Mouse (Mus musculus) spleen, postnatal 4 days (tissue): ENCODE results near the gene Anapc15-ps.
"Not testable (repeated sequence)": the region's sequence is repeated elsewhere in the genome, so short reads cannot be mapped to it uniquely, and the experiment has no call there.

Source experiments
- DNase-seq, 2 experiments: peaks; one replicate each; pipeline ENCODE4 v3.0.0; 2022; ENCODE audit warnings: low spot score in 2 of 2

Anapc15-ps gene

DNA sequence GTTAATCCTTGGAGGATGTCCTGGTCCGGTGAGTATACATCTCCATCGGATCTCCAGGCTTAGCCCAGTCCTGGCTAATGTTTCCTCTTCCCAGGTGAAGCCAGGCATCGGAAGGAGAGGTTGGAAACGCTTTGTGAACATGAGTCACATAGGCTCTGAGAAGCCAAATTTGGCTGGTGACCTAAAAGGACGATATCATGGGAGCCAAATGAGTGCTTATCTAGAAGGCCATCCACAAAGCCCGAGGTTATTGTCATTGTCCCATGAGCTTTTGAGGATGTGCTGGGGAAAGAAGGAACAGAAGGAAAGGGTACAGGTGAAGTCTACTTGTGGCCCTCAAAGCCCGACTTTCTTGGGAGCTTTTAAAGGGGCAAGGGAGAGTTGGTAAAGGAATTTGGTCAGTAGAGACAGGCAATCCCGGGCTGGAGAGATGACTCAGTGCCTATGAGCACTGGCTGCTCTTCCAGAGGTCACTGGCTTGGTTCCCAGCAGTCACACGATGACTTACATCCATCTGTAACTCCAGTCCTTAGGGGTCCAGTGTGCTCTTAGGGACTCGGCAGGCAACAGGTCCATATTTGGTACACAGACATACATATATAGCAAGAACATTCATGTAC lies 42.4 kb downstream of the Anapc15-ps start:
- no peak for DNase-seq

DNA sequence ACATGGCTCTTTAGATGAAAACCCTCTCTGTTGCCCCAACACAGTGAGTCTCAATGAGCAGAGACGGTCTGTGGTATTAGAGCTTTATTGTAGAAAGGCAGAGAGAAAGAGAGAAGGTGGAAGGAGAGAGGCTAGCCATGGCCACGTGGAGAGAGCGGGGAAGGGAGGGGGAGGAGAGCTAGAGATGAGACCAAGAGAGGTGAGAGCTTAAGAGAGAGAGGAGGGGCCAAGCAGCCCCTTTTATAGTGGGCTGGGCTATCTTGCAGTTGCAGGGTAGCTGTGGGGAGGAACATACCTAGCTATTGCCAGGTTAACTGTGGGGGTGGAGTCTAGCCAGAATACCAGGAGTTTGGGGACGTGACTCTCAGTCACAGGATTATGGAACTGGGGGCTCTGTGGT lies 43.1 kb downstream of the Anapc15-ps start:
- DNase-seq = not testable (repeated sequence)

DNA sequence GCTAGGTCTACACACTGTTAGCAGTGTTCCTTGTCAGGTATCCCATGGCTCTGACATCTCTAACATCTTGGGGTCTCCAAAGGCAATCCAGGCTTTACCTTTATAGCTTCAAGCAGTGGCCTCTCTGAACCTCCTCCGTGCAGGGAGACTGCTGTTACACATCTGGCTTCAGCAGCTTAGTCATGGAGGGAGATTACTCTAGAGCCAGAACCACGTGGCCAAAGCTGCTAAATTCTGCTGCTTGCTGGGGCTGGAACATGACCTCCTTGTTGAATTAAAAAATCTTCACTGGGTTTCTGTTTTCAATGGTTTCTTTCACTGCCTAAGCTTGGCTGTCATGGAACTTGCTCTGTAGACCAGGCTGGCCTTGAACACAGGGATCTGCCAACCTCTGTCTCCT lies 44.9 kb downstream of the Anapc15-ps start:
- no peak for DNase-seq

DNA sequence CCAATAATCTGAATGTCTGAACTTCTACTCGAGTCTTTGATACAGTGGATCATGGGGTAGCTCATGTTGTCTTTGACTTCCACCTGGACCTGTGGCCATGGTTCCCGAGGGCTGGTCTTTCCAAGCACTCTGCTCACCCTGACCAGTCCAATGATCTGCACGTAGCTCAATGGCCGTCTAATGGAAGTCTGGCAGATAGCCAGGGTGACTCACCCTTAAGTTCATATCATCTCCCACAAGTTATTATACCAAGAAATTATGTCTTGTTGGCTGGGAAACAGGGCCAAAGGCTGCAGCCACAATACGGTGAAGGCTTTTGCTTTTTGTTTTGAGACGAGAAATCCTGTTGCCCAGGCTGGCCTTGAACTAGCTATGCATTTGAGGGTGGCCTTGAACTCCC lies 45.9 kb downstream of the Anapc15-ps start:
- DNase-seq = no peak

DNA sequence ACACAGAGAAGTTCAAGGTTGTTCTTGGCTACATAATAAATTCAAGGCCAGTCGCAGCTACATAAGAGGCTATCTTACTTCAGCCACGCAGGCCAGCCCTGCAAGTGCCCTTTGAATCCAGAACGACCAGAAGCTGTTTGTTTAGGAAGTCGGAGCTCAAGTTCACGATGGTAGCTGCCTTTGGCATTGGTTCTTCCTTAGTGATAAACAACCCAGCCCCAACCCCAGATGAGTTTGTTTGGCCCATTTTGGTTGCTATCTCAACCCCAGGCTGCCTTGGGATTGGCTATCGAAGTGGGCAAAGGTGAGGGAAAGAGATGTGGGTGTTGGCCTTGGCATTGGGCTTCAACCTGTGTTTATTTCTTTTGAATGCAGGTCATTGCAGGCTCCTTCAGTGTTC lies 48.0 kb downstream of the Anapc15-ps start:
- no peak for DNase-seq

DNA sequence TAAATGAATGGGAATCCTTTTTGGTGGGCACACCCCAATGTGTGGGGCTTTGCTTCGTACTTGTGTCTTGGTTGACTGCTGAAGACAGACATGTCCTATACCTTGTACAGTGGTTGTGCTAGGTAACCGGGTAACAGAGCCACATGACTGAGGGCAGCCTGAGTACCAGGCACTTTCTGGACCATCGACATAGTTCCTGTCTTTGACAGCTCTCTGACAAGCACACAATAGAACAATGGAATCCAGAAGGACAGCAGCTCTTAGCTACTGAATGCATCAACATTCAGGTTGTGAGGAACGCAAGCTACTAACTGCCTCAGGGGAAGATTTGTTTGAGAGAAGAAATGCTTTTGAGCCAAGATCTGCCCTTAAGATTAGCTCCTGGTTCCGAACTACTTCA lies 49.2 kb downstream of the Anapc15-ps start:
- no peak for DNase-seq

DNA sequence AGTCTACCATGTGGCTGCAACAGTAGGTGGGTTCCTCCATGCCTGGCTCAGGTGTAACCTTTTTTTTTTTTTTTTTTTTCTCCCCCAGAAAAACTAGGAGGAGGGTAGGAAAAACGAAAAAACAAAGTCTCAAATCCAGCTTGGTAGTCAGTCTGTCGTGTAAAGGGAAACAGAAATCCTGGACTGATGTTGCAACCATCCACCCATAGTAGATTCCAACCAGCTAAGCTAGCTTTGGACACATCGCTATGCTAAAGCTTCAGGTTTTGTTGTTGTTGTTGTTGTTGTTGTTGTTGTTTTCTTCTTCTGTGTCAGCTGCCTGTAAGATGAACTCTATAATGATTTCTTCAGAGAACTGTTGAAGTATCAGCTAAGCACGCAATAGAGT lies 49.7 kb downstream of the Anapc15-ps start:
- DNase-seq = no peak
